Mouse (Mus musculus) lung, embryonic 16.5 days (tissue): ENCODE measurements around the gene Iba57. TPM values are rescaled to one million over a fixed set of nuclear protein-coding genes. Genes with fewer than 3 reads are reported as not detected.

Source experiments
- ATAC-seq: fragments of 200-750 bp; cut with Nextera tagmentation; 2 replicates; pipeline ENCODE4 v1.8.0; 2017; ENCODE audit warnings: low read depth, mild to moderate bottlenecking, moderate library complexity
- H3K27ac ChIP-seq: fragments of 300-500 bp; sonication (generic); 2 replicates; pipeline ENCODE4 v1.5.1; 2014; ENCODE audit warnings: mild to moderate bottlenecking, control low read depth, low read length
- H3K27me3 ChIP-seq: fragments of 300-500 bp; sonication (generic); 2 replicates; pipeline ENCODE4 v1.6.1; 2014; ENCODE audit warnings: low read depth, low read length, mixed read lengths; ENCODE audit not compliant: control insufficient read depth, insufficient read depth
- H3K36me3 ChIP-seq: fragments of 300-500 bp; sonication (generic); 2 replicates; pipeline ENCODE4 v1.6.1; 2014; ENCODE audit warnings: low read length; ENCODE audit not compliant: control insufficient read depth, insufficient read depth
- H3K4me1 ChIP-seq: fragments of 300-500 bp; sonication (generic); replicated peaks from 2 replicates; pipeline ENCODE4 v1.6.1; 2014; ENCODE audit warnings: low read length, mixed read lengths; ENCODE audit not compliant: control insufficient read depth, insufficient read depth
- H3K4me2 ChIP-seq: fragments of 300-500 bp; sonication (generic); 2 replicates; pipeline ENCODE4 v1.6.1; 2014; ENCODE audit warnings: low read depth, low read length, control low read depth
- H3K4me3 ChIP-seq: fragments of 300-500 bp; sonication (generic); 2 replicates; pipeline ENCODE4 v1.5.1; 2014; ENCODE audit warnings: mild to moderate bottlenecking, low read length, control low read depth
- H3K9ac ChIP-seq: fragments of 300-500 bp; sonication (generic); 2 replicates; pipeline ENCODE4 v1.6.1; 2014; ENCODE audit warnings: low read length, control low read depth
- H3K9me3 ChIP-seq: fragments of 300-500 bp; sonication (generic); 2 replicates; pipeline ENCODE4 v1.6.1; 2016; ENCODE audit warnings: low read length; ENCODE audit not compliant: control insufficient read depth
- WGBS: fragments of 180-500 bp; shearing (Covaris S2); extraction: QIAGEN DNeasy Blood & Tissue Kit; methylation state at CpG from one replicate; pipeline ENCODE4 v1.1.7; 2014; 5-methylcytosine and 5-hydroxymethylcytosine counted together
- polyA plus RNA-seq: library from polyadenylated mRNA; unstranded; fragments of >200 nt; fragmentation: Nextera tagmentation; extraction: Ambion mirVana; gene quantifications from 2 replicates; pipeline ENCODE4 v1.2.1, GENCODE M21; 2015

Iba57 gene
- polyA plus RNA-seq, 1 experiment from 2014 or later, result 4.6 TPM

- Histone ChIP-seq H3K36me3 (peaks cover 4% of the 10 kb centered on the region; the same call in 1 of the 2 replicates), H3K9me3 (no peaks in the 10 kb centered on the region), H3K9ac (no peak overlapping the region), H3K27ac (peak overlapping the region; percentile 23; the same call in 1 of the 2 replicates), H3K4me2 (no peak overlapping the region), H3K4me1 (peaks cover 10% of the 10 kb centered on the region), H3K27me3 (no peaks in the 10 kb centered on the region), H3K4me3 (no peak overlapping the region)
- 42% methylated on average over 5 of the region's 5 CpGs for WGBS
- no peak for ATAC-seq
Observed at GRCm38 (mm10) chr11:59161398-59161797, 2.1 kb downstream of the Iba57 start.

GRCm38 (mm10) chr11:59159558-59159957 lies 4.0 kb downstream of the Iba57 start:
- 79% methylated on average over 4 of the region's 4 CpGs for WGBS
- H3K4me3 ChIP-seq, result no peak overlapping the region
- H3K9ac ChIP-seq, result no peak overlapping the region
- ATAC-seq, result no peak
- no peak overlapping the region for H3K4me2 ChIP-seq
- H3K27ac ChIP-seq, result no peak overlapping the region
- H3K9me3 ChIP-seq, result no peaks in the 10 kb centered on the region
- peaks cover 10% of the 10 kb centered on the region for H3K4me1 ChIP-seq
- H3K36me3 ChIP-seq, result peaks cover 4% of the 10 kb centered on the region; the same call in 1 of the 2 replicates
- H3K27me3 ChIP-seq, result no peaks in the 10 kb centered on the region

GRCm38 (mm10) chr11:59159099-59159498 lies 4.4 kb downstream of the Iba57 start:
- no peak overlapping the region for H3K4me2 ChIP-seq
- no peak for ATAC-seq
- no peak overlapping the region for H3K27ac ChIP-seq
- 91% methylated on average over 13 of the region's 13 CpGs for WGBS
- H3K36me3 ChIP-seq, result peaks cover 4% of the 10 kb centered on the region; the same call in 1 of the 2 replicates
- peaks cover 8% of the 10 kb centered on the region for H3K4me1 ChIP-seq
- H3K9ac ChIP-seq, result no peak overlapping the region
- H3K4me3 ChIP-seq, result no peak overlapping the region
- H3K9me3 ChIP-seq, result no peaks in the 10 kb centered on the region
- H3K27me3 ChIP-seq, result no peaks in the 10 kb centered on the region

- no peaks in the 10 kb centered on the region for H3K4me1 ChIP-seq
- no peak for ATAC-seq
- no peaks in the 10 kb centered on the region for H3K9me3 ChIP-seq
- no peak overlapping the region for H3K9ac ChIP-seq
- peaks cover 4% of the 10 kb centered on the region; the same call in 1 of the 2 replicates for H3K36me3 ChIP-seq
- no peak overlapping the region for H3K4me3 ChIP-seq
- 86% methylated on average over 5 of the region's 5 CpGs for WGBS
- H3K27ac ChIP-seq, result no peak overlapping the region
- no peak overlapping the region for H3K4me2 ChIP-seq
- no peaks in the 10 kb centered on the region for H3K27me3 ChIP-seq
Observed at GRCm38 (mm10) chr11:59155900-59156299, 7.6 kb downstream of the Iba57 start.

- no peak overlapping the region for H3K4me2 ChIP-seq
- no peaks in the 10 kb centered on the region for H3K9me3 ChIP-seq
- no peak overlapping the region for H3K4me3 ChIP-seq
- peaks cover 4% of the 10 kb centered on the region; the same call in 1 of the 2 replicates for H3K36me3 ChIP-seq
- no peak overlapping the region for H3K27ac ChIP-seq
- 58% methylated on average over 7 of the region's 7 CpGs for WGBS
- H3K4me1 ChIP-seq, result no peaks in the 10 kb centered on the region
- peak; percentile 43; the same call in 1 of the 2 replicates for ATAC-seq
- H3K9ac ChIP-seq, result no peak overlapping the region
- no peaks in the 10 kb centered on the region for H3K27me3 ChIP-seq
Observed at GRCm38 (mm10) chr11:59154220-59154619, 9.3 kb downstream of the Iba57 start.

GRCm38 (mm10) chr11:59151729-59152128 lies 11.8 kb downstream of the Iba57 start:
- Histone ChIP-seq H3K36me3 (no peaks in the 10 kb centered on the region), H3K27me3 (no peaks in the 10 kb centered on the region), H3K27ac (no peak overlapping the region), H3K9me3 (no peaks in the 10 kb centered on the region), H3K4me3 (no peak overlapping the region), H3K4me2 (no peak overlapping the region), H3K4me1 (no peaks in the 10 kb centered on the region), H3K9ac (no peak overlapping the region)
- WGBS, result 24% methylated on average over 3 of the region's 3 CpGs
- ATAC-seq, result no peak

- Histone ChIP-seq H3K9ac (no peak overlapping the region), H3K9me3 (no peaks in the 10 kb centered on the region), H3K27ac (no peak overlapping the region), H3K4me3 (no peak overlapping the region), H3K4me2 (no peak overlapping the region), H3K36me3 (no peaks in the 10 kb centered on the region), H3K27me3 (no peaks in the 10 kb centered on the region), H3K4me1 (no peaks in the 10 kb centered on the region)
- no peak for ATAC-seq
- 47% methylated on average over 3 of the region's 3 CpGs for WGBS
Observed at GRCm38 (mm10) chr11:59149302-59149701, 14.2 kb downstream of the Iba57 start.

- Histone ChIP-seq H3K36me3 (no peaks in the 10 kb centered on the region), H3K9ac (no peak overlapping the region), H3K27me3 (no peaks in the 10 kb centered on the region; the same call in 1 of the 2 replicates), H3K27ac (no peak overlapping the region), H3K4me1 (no peaks in the 10 kb centered on the region; the same call in 1 of the 2 replicates), H3K4me3 (no peak overlapping the region), H3K4me2 (no peak overlapping the region), H3K9me3 (no peaks in the 10 kb centered on the region)
- ATAC-seq, result no peak
- 72% methylated on average over 5 of the region's 5 CpGs for WGBS
Observed at GRCm38 (mm10) chr11:59142962-59143361, 20.6 kb downstream of the Iba57 start.

GRCm38 (mm10) chr11:59141772-59142370 lies 21.7 kb downstream of the Iba57 start:
- peak overlapping the region; percentile 33 for H3K4me2 ChIP-seq
- ATAC-seq, result peak; percentile 83
- 0 out of 2 replicates have a peak overlapping the region, but pooled peaks have one; percentile 13 for H3K9ac ChIP-seq
- no peaks in the 10 kb centered on the region for H3K9me3 ChIP-seq
- H3K36me3 ChIP-seq, result no peaks in the 10 kb centered on the region
- 5% methylated on average over 14 of the region's 14 CpGs for WGBS
- peaks cover 11% of the 10 kb centered on the region for H3K27me3 ChIP-seq
- H3K4me3 ChIP-seq, result peak overlapping the region; percentile 5; the same call in 1 of the 2 replicates
- no peak overlapping the region for H3K27ac ChIP-seq
- no peaks in the 10 kb centered on the region; the same call in 1 of the 2 replicates for H3K4me1 ChIP-seq
